Mouse (Mus musculus) neural tube, embryonic 14.5 days (tissue): Measurements from ENCODE around the gene Cwh43. TPM values are rescaled to one million over a fixed set of nuclear protein-coding genes. Genes with fewer than 3 reads are reported as not detected.

ENCODE experiments used
- ATAC-seq: fragments of 200-750 bp; cut with Nextera tagmentation; 2 replicates; pipeline ENCODE4 v1.8.0; 2017; ENCODE audit warnings: low read depth, mild to moderate bottlenecking, moderate TSS enrichment, moderate library complexity
- H3K27ac ChIP-seq: fragments of 300-500 bp; sonication (generic); 2 replicates; pipeline ENCODE4 v1.5.1; 2014; ENCODE audit warnings: low read depth, mild to moderate bottlenecking, control low read depth, low read length, moderate library complexity, mixed read lengths
- H3K27me3 ChIP-seq: fragments of 300-500 bp; sonication (generic); 2 replicates; pipeline ENCODE4 v1.6.1; 2014; ENCODE audit warnings: low read length; ENCODE audit not compliant: control insufficient read depth, insufficient read depth
- H3K36me3 ChIP-seq: fragments of 300-500 bp; sonication (generic); 2 replicates; pipeline ENCODE4 v1.6.1; 2014; ENCODE audit warnings: low read length, mixed read lengths; ENCODE audit not compliant: control insufficient read depth, insufficient read depth
- H3K4me1 ChIP-seq: fragments of 300-500 bp; sonication (generic); 2 replicates; pipeline ENCODE4 v1.6.1; 2014; ENCODE audit warnings: low read length; ENCODE audit not compliant: control insufficient read depth, insufficient read depth
- H3K4me2 ChIP-seq: fragments of 300-500 bp; sonication (generic); 2 replicates; pipeline ENCODE4 v1.6.1; 2014; ENCODE audit warnings: mild to moderate bottlenecking, low read depth, low read length, control low read depth
- H3K4me3 ChIP-seq: fragments of 300-500 bp; sonication (generic); 2 replicates; pipeline ENCODE4 v1.5.1; 2014; ENCODE audit warnings: low read depth, low read length, control low read depth, mixed read lengths
- H3K9ac ChIP-seq: fragments of 300-500 bp; sonication (generic); replicated peaks from 2 replicates; pipeline ENCODE4 v1.6.1; 2014; ENCODE audit warnings: low read depth, mild to moderate bottlenecking, control low read depth, low read length, mixed read lengths
- H3K9me3 ChIP-seq: fragments of 300-500 bp; sonication (generic); 2 replicates; pipeline ENCODE4 v1.6.1; 2016; ENCODE audit warnings: low read length; ENCODE audit not compliant: control insufficient read depth
- WGBS: fragments of 180-500 bp; shearing (Covaris S2); extraction: QIAGEN DNeasy Blood & Tissue Kit; methylation state at CpG from one replicate; pipeline ENCODE4 v1.1.7; 2014; 5-methylcytosine and 5-hydroxymethylcytosine counted together
- polyA plus RNA-seq: library from polyadenylated mRNA; unstranded; fragments of >200 nt; fragmentation: Nextera tagmentation; extraction: Ambion mirVana; gene quantifications from 2 replicates; pipeline ENCODE4 v1.2.1, GENCODE M21; 2014

Cwh43 gene
- polyA plus RNA-seq, 1 experiment from 2014 or later = 0.88 TPM

DNA sequence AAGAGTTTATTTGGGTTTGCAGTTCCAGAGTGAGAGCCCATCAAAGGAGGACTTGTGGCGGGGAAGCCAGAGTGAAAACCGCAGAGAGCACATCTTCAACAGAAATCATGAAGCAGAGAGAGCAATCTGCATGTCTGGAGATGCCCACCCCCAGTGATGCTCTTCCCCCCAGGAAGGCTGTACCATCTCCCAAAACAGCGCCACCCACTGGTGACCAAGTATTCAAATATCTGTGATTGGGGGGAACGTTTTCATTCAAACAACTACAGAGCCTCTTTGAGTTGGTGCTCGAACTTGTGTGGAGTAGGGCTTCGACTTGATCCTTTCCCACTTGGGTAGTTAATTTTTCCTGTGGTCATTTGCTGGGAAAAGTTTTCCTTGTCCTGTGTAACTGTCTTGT, 1.1 kb upstream of the Cwh43 start:
- H3K27me3 ChIP-seq = peaks cover 10% of the 10 kb centered on the region; the same call in 1 of the 2 replicates
- no peak overlapping the region for H3K4me3 ChIP-seq
- no peak overlapping the region for H3K9ac ChIP-seq
- ATAC-seq = no peak
- H3K4me2 ChIP-seq = no peak overlapping the region
- H3K27ac ChIP-seq = no peak overlapping the region
- H3K9me3 ChIP-seq = no peaks in the 10 kb centered on the region
- peaks cover 12% of the 10 kb centered on the region for H3K4me1 ChIP-seq
- 84% methylated on average over 6 of the region's 6 CpGs for WGBS
- no peaks in the 10 kb centered on the region for H3K36me3 ChIP-seq

DNA sequence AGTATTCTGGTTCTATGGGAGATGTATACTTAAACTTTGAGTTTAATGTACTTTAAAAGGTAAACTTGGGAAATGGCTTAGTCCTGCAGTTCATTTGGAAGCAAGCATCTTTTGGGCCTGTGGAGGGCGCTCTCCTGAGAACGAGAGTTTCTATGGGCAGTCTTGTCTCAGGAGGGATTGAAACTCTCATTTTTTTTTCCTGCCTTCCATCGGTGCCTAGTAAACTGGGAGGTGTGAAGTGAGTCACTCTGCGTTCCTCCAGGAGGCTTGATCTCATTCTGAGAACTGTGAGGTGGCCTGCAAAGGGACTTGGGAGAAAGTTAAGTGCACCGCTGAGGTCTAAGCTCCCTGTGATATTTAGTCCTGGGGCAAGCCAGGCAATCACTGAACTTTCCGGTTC, 986 bp downstream of the Cwh43 start:
- Histone ChIP-seq H3K4me1 (peaks cover 4% of the 10 kb centered on the region; the same call in 1 of the 2 replicates), H3K4me3 (no peak overlapping the region), H3K4me2 (no peak overlapping the region), H3K27ac (no peak overlapping the region), H3K9ac (no peak overlapping the region), H3K27me3 (peaks cover 10% of the 10 kb centered on the region; the same call in 1 of the 2 replicates), H3K9me3 (no peaks in the 10 kb centered on the region), H3K36me3 (no peaks in the 10 kb centered on the region)
- 34% methylated on average over 6 of the region's 6 CpGs for WGBS
- no peak for ATAC-seq

DNA sequence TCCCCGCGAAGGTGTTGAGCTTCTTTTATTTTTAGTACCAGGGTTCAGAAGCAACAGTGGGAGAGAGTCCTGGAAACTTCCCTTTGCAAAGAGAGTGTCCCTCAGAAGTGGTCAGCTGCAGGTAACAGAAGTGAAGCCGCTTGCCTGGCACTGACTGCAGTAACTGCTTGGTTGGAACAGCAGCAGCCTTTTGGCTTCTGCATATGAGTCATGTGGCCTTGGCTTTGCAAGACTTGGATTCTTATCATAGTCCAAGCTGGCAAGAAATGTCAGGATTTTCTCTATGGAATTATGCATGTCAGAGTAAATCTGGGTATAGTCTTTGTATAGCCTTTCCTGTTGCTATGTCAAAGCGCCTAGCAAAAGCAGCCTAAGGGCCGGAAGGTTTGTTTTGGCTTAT, 4.1 kb downstream of the Cwh43 start:
- Histone ChIP-seq H3K36me3 (no peaks in the 10 kb centered on the region), H3K4me2 (no peak overlapping the region), H3K9ac (no peak overlapping the region), H3K4me1 (peaks cover 4% of the 10 kb centered on the region; the same call in 1 of the 2 replicates), H3K27ac (no peak overlapping the region), H3K9me3 (no peaks in the 10 kb centered on the region), H3K4me3 (no peak overlapping the region), H3K27me3 (peaks cover 10% of the 10 kb centered on the region; the same call in 1 of the 2 replicates)
- ATAC-seq = no peak
- WGBS = 85% methylated on average over 5 of the region's 5 CpGs

DNA sequence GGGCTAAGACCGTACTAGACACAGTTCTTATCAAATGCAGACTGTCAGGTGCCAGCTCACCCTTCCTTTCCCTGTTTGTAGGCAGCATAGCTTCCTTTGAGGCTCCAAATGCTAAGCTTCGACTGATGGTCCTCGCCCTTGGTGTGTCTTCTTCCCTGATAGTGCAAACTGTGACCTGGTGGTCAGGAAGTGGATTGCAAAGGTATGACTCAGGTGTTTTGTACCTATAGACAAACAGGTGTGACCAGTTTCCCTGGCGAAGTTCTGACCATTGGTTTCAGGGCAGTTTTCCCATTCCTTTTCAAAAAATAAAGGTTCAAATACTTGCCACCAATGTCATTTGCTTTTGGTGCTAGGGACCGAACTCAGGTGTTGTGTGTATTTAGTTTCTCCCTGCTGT, 5.9 kb downstream of the Cwh43 start:
- no peak for ATAC-seq
- H3K4me1 ChIP-seq = no peaks in the 10 kb centered on the region
- H3K4me3 ChIP-seq = no peak overlapping the region
- H3K36me3 ChIP-seq = no peaks in the 10 kb centered on the region
- no peak overlapping the region for H3K27ac ChIP-seq
- H3K4me2 ChIP-seq = no peak overlapping the region
- peaks cover 3% of the 10 kb centered on the region; the same call in 1 of the 2 replicates for H3K27me3 ChIP-seq
- no peak overlapping the region for H3K9ac ChIP-seq
- no peaks in the 10 kb centered on the region for H3K9me3 ChIP-seq
- 87% methylated on average over 5 of the region's 5 CpGs for WGBS

DNA sequence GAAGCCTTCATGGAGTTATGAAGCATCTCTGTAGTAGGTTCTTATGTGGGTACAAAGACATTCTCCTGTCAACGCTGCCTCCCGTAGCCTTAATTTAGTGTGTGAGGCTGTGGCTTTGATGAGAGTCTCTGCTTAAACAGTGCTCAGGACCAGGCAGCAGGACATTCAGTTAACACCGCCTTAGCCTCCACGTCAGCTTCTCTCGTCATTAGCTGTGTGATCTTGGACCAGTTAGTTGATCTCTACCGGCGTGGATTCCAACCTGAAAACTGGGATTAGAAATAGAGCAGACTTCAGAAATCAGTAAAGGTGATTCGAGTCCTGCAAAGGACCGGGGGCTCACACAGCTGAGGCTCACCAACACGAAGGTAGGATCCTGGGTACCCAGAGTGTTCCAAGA, 8.3 kb downstream of the Cwh43 start:
- Histone ChIP-seq H3K27ac (no peak overlapping the region), H3K9ac (no peak overlapping the region), H3K4me3 (no peak overlapping the region), H3K4me1 (no peaks in the 10 kb centered on the region), H3K27me3 (no peaks in the 10 kb centered on the region), H3K36me3 (no peaks in the 10 kb centered on the region), H3K9me3 (no peaks in the 10 kb centered on the region), H3K4me2 (no peak overlapping the region)
- no peak for ATAC-seq
- WGBS = 87% methylated on average over 10 of the region's 10 CpGs

DNA sequence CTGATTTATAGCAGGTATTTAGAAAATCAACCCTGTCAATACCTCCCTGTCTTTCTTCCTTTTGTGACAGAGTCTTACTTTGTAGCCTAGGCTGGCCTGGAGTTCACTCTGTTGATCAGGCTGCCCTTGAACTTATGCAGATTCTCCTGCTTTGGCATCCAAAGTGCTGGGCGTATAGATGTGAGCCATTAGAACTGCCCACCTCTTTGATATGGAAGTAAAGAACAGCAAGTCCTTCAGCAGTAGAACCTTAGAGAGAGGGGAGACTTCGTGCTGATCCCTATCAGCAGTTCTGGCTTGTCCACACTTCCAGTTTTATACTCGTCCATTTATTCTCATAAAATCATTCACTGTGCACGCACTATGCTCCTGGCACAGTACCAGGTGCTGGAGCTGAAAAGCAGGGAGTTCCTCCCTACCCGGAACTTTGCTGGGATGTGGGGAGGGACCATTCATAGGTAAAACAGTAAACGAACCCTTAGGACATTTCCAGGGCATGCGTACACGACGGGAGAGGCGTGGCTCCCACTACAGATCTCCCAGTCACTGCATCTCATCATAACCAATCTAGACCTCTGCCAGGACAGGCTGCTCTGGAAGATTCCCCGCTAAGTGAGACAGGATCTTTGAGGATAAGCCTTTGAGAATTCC, 13.3 kb downstream of the Cwh43 start:
- WGBS = 55% methylated on average over 11 of the region's 11 CpGs
- Histone ChIP-seq H3K9ac (no peak overlapping the region), H3K4me1 (no peaks in the 10 kb centered on the region), H3K4me3 (no peak overlapping the region), H3K27me3 (no peaks in the 10 kb centered on the region), H3K27ac (no peak overlapping the region), H3K4me2 (no peak overlapping the region), H3K9me3 (no peaks in the 10 kb centered on the region), H3K36me3 (no peaks in the 10 kb centered on the region)
- ATAC-seq = no peak

DNA sequence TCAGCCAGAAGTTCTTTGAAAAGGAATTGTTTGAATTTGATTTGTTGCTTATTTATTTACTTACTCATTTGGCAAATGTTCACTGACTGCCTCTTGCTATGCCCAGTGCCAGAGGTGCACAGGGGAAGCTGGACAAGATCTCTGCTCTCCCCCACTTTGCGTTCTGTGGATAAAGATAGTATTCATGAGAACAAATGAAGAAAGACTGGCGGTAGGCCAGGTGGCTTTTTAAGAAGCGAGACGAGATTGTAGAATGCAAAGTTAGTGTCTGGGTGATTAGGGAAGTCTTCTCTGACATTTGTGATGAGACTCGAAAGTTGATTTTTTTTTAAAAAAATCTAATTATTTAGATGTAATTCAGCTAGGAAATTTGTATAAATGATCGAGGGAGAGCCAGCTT, 20.9 kb downstream of the Cwh43 start:
- 71% methylated on average over 6 of the region's 6 CpGs for WGBS
- ATAC-seq = no peak

DNA sequence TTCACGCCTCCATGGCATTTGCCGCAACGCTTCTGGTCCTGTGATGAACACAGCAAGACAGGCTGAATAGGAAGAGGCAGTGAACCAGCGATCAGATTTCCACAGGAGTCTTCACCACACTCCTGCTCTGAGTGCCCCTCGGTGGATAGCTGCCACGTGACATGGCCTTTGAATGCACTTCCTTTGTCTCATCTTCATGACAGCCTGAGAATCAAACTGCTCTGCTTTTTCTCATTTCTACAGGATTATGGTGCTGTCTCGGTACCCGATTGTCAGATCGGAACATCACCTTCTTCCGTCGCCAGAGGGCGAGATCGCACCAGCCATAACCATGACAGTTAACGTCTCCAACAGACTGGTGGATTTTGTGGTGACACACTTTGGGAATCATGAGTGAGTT, 25.7 kb downstream of the Cwh43 start:
- no peaks in the 10 kb centered on the region for H3K9me3 ChIP-seq
- no peak overlapping the region for H3K27ac ChIP-seq
- no peaks in the 10 kb centered on the region for H3K36me3 ChIP-seq
- 20% methylated on average over 14 of the region's 14 CpGs for WGBS
- no peaks in the 10 kb centered on the region for H3K27me3 ChIP-seq
- peak; percentile 89 for ATAC-seq
- H3K9ac ChIP-seq = 0 out of 2 replicates have a peak overlapping the region, but pooled peaks have one; percentile 21
- H3K4me3 ChIP-seq = no peak overlapping the region
- no peaks in the 10 kb centered on the region for H3K4me1 ChIP-seq
- H3K4me2 ChIP-seq = 0 out of 2 replicates have a peak overlapping the region, but pooled peaks have one; percentile 17

More for the DNA sequence above, 20.9 kb downstream of the Cwh43 start:
- H3K9ac ChIP-seq = no peak overlapping the region
- no peaks in the 10 kb centered on the region for H3K36me3 ChIP-seq
- H3K9me3 ChIP-seq = no peaks in the 10 kb centered on the region
- no peak overlapping the region for H3K4me3 ChIP-seq
- no peak overlapping the region for H3K4me2 ChIP-seq
- no peaks in the 10 kb centered on the region for H3K4me1 ChIP-seq
- H3K27me3 ChIP-seq = no peaks in the 10 kb centered on the region
- no peak overlapping the region for H3K27ac ChIP-seq

DNA sequence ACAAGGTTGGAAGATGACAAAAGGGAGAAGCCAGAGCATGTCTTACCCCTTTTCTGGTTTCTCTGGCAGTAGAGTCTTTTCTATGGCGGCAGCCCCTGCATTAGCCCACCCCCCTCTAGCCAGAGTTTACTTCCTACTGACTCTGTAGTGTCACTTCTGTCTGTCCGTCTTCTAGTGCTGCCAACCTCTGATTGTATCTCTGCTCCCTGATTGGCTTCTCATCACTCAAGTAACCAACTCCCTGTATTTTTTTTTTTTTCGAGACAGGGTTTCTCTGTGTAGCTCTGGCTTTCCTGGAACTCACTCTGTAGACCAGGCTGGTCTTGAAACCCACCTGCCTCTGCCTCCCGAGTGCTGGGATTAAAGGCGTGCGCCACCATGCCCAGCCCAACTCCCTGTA, 26.9 kb downstream of the Cwh43 start:
- ATAC-seq = no peak
- Histone ChIP-seq H3K9me3 (no peaks in the 10 kb centered on the region), H3K4me2 (no peak overlapping the region), H3K4me3 (no peak overlapping the region), H3K27ac (no peak overlapping the region), H3K9ac (no peak overlapping the region), H3K36me3 (no peaks in the 10 kb centered on the region), H3K27me3 (no peaks in the 10 kb centered on the region), H3K4me1 (no peaks in the 10 kb centered on the region)
- 91% methylated on average over 6 of the region's 6 CpGs for WGBS
